Mouse (Mus musculus): ENCODE results near the gene Avpr1b. TPM values are rescaled to one million over a fixed set of nuclear protein-coding genes. Genes with fewer than 3 reads are reported as not detected.

Avpr1b gene
- not detected in 2 replicates for polyA plus RNA-seq (2012)

DNA sequence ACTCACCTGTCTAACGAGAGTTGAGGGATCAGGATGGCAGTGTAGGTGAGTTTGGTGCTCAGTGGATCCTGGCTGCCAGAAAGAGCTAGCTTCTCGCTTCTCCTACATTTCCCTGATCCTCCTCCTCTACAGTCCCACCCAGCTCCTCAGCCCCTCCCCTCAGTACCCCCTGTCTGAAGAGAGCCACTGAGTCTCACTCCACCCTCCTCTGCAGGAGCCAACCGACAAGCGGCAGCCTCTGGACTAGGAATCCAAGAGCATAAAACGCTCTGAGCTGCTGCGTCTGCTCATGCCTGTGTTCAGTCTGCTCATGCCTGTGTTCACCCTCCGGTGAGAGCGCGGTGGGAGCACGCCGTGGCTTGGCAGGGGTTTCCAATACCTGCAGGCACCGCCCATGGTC lies at the start of gene Avpr1b:
TSS of gene Avpr1b (plus strand) at position 335 of the 400 bp plus-strand sequence.

DNA sequence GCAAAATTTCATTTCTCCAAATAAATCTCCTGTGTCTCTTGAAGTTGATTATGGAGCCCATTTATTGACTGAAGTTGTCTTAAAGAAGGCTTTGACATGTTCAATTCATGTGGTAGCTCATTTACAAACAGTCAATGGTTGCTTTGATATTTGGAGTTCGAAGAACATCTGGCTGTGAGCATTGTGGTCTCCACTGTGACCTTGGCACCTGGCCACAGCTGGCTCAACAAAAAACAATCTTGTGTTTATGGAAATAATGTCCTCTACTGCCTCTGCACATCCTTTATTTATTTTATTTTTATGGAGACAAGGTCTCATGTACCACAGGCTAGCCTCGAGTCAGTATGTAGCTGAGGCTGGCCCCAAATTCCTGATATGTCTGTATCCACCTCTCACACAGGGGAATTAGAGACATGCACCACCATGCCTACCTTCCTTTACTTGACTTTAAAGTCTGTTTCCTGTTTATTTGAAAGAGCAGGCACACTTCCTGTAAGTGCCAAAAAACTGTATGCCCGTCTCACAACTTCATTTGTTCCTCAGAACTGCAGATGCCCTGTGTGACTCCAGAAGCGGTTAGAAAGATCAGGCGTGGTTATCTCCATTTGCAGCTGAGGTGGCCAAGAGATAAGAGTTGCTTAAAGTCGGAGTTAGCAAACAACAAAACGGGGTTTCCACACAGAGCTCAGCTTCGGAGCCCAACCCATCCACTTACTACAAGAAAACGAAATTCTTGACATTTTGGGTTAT lies 38.9 kb downstream of the Avpr1b start, which contains the start of gene Ctse:
TSS of gene Ctse (plus strand) at position 516 of the 750 bp plus-strand sequence.

Other genes with a start within 250 kb of the Avpr1b start
- gene Srgap2, start 71.9 kb upstream of the Avpr1b start, polyA plus RNA-seq (2012): 17.0 and 18.0 TPM in 2 replicates
- gene Fam72a, start 71.3 kb upstream of the Avpr1b start, polyA plus RNA-seq (2012): 2.5 and 3.3 TPM in 2 replicates
- gene Ctse, start 39.1 kb downstream of the Avpr1b start, polyA plus RNA-seq (2012): 20.2 and 23.1 TPM in 2 replicates
- gene Rab7b, start 89.5 kb downstream of the Avpr1b start, polyA plus RNA-seq (2012): 3.2 and 4.2 TPM in 2 replicates
- gene Slc26a9, start 144.8 kb downstream of the Avpr1b start, polyA plus RNA-seq (2012): 0.03 and 0.05 TPM in 2 replicates
- 0.03 TPM in 1 of 2 replicates, not detected in the other for gene Pm20d1, start 198.1 kb downstream of the Avpr1b start, polyA plus RNA-seq (2012)
- 8.0 and 10.6 TPM in 2 replicates for gene Slc41a1, start 228.3 kb downstream of the Avpr1b start, polyA plus RNA-seq (2012)

Measured in megakaryocyte-erythroid progenitor cell, adult 5 weeks (primary cell).